Mouse (Mus musculus) neural tube, embryonic 11.5 days (tissue): ENCODE results near the gene Gm49387. TPM values are rescaled to one million over a fixed set of nuclear protein-coding genes. Genes with fewer than 3 reads are reported as not detected.

ENCODE experiments used
- ATAC-seq: fragments of 200-750 bp; cut with Nextera tagmentation; 2 replicates; pipeline ENCODE4 v1.8.0; 2017; ENCODE audit warnings: moderate number of reproducible peaks, mild to moderate bottlenecking, moderate TSS enrichment, moderate library complexity; ENCODE audit not compliant: insufficient read depth, low FRiP score, low TSS enrichment
- DNase-seq: peaks from one replicate; pipeline ENCODE4 v3.0.0-alpha.2; 2015; ENCODE audit warnings: low spot score
- H3K27ac ChIP-seq: fragments of 300-500 bp; sonication (generic); 2 replicates; pipeline ENCODE4 v1.5.1; 2014; ENCODE audit warnings: low read depth, mild to moderate bottlenecking, low read length
- H3K27me3 ChIP-seq: fragments of 300-500 bp; sonication (generic); 2 replicates; pipeline ENCODE4 v1.6.1; 2014; ENCODE audit warnings: mild to moderate bottlenecking, low read length, mixed read lengths; ENCODE audit not compliant: control insufficient read depth, insufficient read depth
- H3K36me3 ChIP-seq: fragments of 300-500 bp; sonication (generic); 2 replicates; pipeline ENCODE4 v1.6.1; 2014; ENCODE audit warnings: mild to moderate bottlenecking, low read length, moderate library complexity, mixed read lengths; ENCODE audit not compliant: control insufficient read depth, insufficient read depth
- H3K4me1 ChIP-seq: fragments of 300-500 bp; sonication (generic); 2 replicates; pipeline ENCODE4 v1.6.1; 2014; ENCODE audit warnings: low read length, mixed read lengths; ENCODE audit not compliant: control insufficient read depth, insufficient read depth
- H3K4me2 ChIP-seq: fragments of 300-500 bp; sonication (generic); 2 replicates; pipeline ENCODE4 v1.6.1; 2014; ENCODE audit warnings: low read depth, mild to moderate bottlenecking, moderate library complexity
- H3K4me3 ChIP-seq: fragments of 300-500 bp; sonication (generic); 2 replicates; pipeline ENCODE4 v1.5.1; 2014; ENCODE audit warnings: low read depth, low read length
- H3K9ac ChIP-seq: fragments of 300-500 bp; sonication (generic); 2 replicates; pipeline ENCODE4 v1.6.1; 2014; ENCODE audit warnings: mild to moderate bottlenecking, low read length
- H3K9me3 ChIP-seq: fragments of 300-500 bp; sonication (generic); 2 replicates; pipeline ENCODE4 v1.6.1; 2016; ENCODE audit warnings: low read length; ENCODE audit not compliant: control insufficient read depth
- WGBS: fragments of 180-500 bp; shearing (Covaris S2); extraction: QIAGEN DNeasy Blood & Tissue Kit; methylation state at CpG from one replicate; pipeline ENCODE4 v1.1.7; 2014; 5-methylcytosine and 5-hydroxymethylcytosine counted together
- polyA plus RNA-seq: library from polyadenylated mRNA; unstranded; fragments of >200 nt; fragmentation: Nextera tagmentation; extraction: Ambion mirVana; gene quantifications from 2 replicates; pipeline ENCODE4 v1.2.1, GENCODE M21; 2014

The Gm49387 gene
- polyA plus RNA-seq, 1 experiment from 2014 or later: not detected

DNA sequence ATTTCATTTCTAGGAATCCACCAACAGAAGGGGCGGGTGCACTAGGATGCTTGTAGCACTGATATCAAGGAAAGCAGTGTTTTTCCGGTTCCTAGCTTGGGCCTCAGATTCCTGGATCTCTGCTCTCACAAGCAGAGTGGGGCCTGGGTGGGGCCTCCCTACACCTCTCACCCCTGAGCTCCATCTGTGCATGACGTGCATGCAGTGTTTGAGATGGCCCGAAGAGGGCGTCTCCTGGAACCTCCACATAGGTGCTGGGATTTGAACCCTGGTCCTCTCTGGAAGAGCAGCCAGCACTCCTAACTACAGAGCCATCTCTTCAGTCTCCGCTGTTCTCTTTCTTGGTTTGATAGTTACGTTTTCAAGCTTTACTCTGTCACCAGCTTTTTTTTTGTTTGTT is 85.7 kb downstream of the Gm49387 start:
- no peaks in the 10 kb centered on the region for H3K4me1 ChIP-seq
- no peak overlapping the region for H3K4me3 ChIP-seq
- DNase-seq (no peak), ATAC-seq (no peak)
- H3K36me3 ChIP-seq: no peaks in the 10 kb centered on the region
- H3K9ac ChIP-seq: no peak overlapping the region
- H3K27me3 ChIP-seq: no peaks in the 10 kb centered on the region
- H3K27ac ChIP-seq: no peak overlapping the region
- WGBS: 86% methylated on average over 7 of the region's 7 CpGs
- no peak overlapping the region for H3K4me2 ChIP-seq
- no peaks in the 10 kb centered on the region for H3K9me3 ChIP-seq

DNA sequence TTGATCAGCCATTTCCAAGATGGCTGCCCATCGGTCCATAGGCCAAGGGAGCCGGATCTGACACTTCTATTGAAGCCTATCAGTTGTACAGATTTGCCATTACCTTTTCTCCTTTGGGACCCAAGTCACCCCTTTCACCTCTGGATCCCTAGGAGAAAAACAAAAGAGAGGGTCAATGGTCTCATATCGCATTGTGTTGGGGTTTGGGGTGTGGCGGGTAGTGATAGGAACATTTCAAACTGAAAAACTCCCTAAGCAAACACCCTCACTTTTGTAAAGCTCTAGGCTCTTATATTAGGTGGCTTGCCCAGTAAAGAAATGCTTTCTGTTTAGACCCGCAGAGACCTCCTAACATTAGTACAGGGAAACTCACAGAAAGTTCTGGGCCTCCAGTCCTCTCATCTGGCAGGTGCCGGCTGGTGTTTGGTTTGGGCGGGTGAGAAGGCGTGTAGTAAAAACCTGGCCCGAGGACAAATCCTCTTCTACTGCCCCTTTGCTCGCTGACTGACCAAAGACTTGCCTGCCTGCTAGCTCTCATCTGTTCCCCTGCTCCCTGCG is 96.7 kb downstream of the Gm49387 start:
- Histone ChIP-seq H3K27me3 (no peaks in the 10 kb centered on the region), H3K27ac (no peak overlapping the region), H3K4me3 (no peak overlapping the region), H3K9me3 (no peaks in the 10 kb centered on the region), H3K36me3 (no peaks in the 10 kb centered on the region), H3K4me1 (no peaks in the 10 kb centered on the region), H3K4me2 (no peak overlapping the region), H3K9ac (no peak overlapping the region)
- no peak for ATAC-seq
- WGBS: 80% methylated on average over 11 of the region's 11 CpGs
- no peak for DNase-seq

- WGBS: 74% methylated on average over 6 of the region's 6 CpGs
These were observed 103.4 kb downstream of the Gm49387 start for GRCm38 (mm10) chr14:31537298-31537697.

GRCm38 (mm10) chr14:31532656-31533055 is 108.0 kb downstream of the Gm49387 start:
- WGBS: 68% methylated on average over 3 of the region's 3 CpGs
- Histone ChIP-seq H3K36me3 (no peaks in the 10 kb centered on the region), H3K4me2 (no peak overlapping the region), H3K4me3 (no peak overlapping the region), H3K9ac (no peak overlapping the region), H3K4me1 (no peaks in the 10 kb centered on the region), H3K27me3 (no peaks in the 10 kb centered on the region), H3K27ac (no peak overlapping the region), H3K9me3 (no peaks in the 10 kb centered on the region)
- no peak for DNase-seq
- no peak for ATAC-seq

More at GRCm38 (mm10) chr14:31537298-31537697, 103.4 kb downstream of the Gm49387 start:
- Histone ChIP-seq H3K4me2 (no peak overlapping the region), H3K9me3 (no peaks in the 10 kb centered on the region), H3K36me3 (no peaks in the 10 kb centered on the region), H3K27me3 (no peaks in the 10 kb centered on the region), H3K4me3 (no peak overlapping the region), H3K9ac (no peak overlapping the region), H3K27ac (no peak overlapping the region), H3K4me1 (no peaks in the 10 kb centered on the region)
- DNase-seq: no peak
- ATAC-seq: no peak

- H3K9ac ChIP-seq: no peak overlapping the region
- no peak overlapping the region for H3K4me3 ChIP-seq
- DNase-seq (no peak), ATAC-seq (no peak)
- H3K4me2 ChIP-seq: no peak overlapping the region
- WGBS: 73% methylated on average over 12 of the region's 12 CpGs
- no peaks in the 10 kb centered on the region for H3K9me3 ChIP-seq
- H3K4me1 ChIP-seq: no peaks in the 10 kb centered on the region
- no peaks in the 10 kb centered on the region for H3K36me3 ChIP-seq
- H3K27ac ChIP-seq: no peak overlapping the region
- no peaks in the 10 kb centered on the region for H3K27me3 ChIP-seq
These were observed 109.1 kb downstream of the Gm49387 start for GRCm38 (mm10) chr14:31531506-31532148.

DNA sequence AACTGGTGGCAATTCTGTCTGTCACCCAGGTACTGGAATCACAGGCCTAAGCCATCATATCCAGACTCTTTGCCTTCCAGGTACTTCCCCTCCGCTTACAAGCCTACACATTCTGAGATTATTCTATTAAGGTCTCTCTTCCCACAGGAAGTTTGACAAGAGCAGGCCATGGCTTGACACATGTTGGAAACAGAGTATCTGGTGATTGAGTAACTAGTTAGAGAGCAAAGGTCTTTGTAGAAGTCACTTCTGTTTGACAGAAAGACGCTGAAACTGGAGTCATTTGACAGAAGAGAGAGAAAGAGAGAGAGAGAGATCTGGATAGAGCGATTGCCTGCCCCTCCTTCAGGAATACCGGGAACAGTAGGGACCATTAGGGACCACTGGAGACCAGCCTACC is 109.8 kb downstream of the Gm49387 start:
- Histone ChIP-seq H3K4me3 (no peak overlapping the region), H3K4me2 (no peak overlapping the region), H3K36me3 (no peaks in the 10 kb centered on the region), H3K27me3 (no peaks in the 10 kb centered on the region), H3K27ac (no peak overlapping the region), H3K9me3 (no peaks in the 10 kb centered on the region), H3K9ac (no peak overlapping the region), H3K4me1 (no peaks in the 10 kb centered on the region)
- 85% methylated on average over 4 of the region's 4 CpGs for WGBS
- no peak for DNase-seq
- ATAC-seq: no peak

DNA sequence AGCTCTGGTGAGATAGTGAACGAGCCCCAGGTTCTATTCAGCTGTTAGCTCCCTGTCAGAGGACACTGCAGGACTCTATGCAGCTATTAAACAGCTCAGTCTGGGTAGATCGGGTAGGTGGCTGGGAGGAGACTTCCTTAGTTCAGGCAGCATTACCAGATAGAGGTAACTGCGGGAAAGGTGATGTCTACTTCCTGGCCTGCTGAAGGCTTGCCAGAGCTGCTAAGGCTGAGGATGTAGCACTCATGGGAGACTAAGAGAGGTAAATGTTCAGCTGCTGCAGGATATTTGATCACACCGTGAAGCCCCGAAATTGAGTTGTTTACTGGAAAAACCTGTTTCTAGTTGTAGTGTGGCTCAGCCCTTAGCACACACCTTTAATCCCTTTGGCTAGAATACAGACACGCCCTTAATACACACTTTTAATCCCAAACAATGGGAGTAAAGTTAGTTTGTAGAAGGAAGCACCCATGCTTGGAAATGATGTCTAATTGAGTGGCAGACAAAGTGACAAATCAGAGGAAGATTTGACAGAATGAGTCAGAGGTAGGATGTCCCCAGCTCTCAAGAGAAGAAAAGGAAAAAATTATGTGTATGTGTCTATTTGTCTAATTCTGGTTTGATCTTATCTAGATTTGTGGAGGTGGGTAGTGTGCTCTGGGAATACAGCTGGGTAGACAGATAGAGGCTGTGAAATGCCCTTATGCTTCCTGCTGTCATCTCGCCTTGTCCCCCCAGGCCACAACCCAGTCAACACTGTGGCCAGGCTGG is 115.5 kb downstream of the Gm49387 start:
- H3K9ac ChIP-seq: no peak overlapping the region
- ATAC-seq: no peak

GRCm38 (mm10) chr14:31521318-31521717 is 119.4 kb downstream of the Gm49387 start:
- Histone ChIP-seq H3K9ac (no peak overlapping the region), H3K4me1 (no peaks in the 10 kb centered on the region), H3K27ac (no peak overlapping the region), H3K4me3 (no peak overlapping the region), H3K4me2 (no peak overlapping the region), H3K36me3 (no peaks in the 10 kb centered on the region), H3K9me3 (no peaks in the 10 kb centered on the region), H3K27me3 (no peaks in the 10 kb centered on the region)
- DNase-seq (no peak), ATAC-seq (no peak)
- 75% methylated on average over 2 of the region's 2 CpGs for WGBS

More for the DNA sequence above, 115.5 kb downstream of the Gm49387 start:
- Histone ChIP-seq H3K36me3 (no peaks in the 10 kb centered on the region), H3K27me3 (no peaks in the 10 kb centered on the region), H3K4me2 (no peak overlapping the region), H3K9me3 (no peaks in the 10 kb centered on the region), H3K4me1 (no peaks in the 10 kb centered on the region), H3K4me3 (no peak overlapping the region), H3K27ac (no peak overlapping the region)
- no peak for DNase-seq
- 81% methylated on average over 7 of the region's 7 CpGs for WGBS

GRCm38 (mm10) chr14:31519165-31519564 is 121.5 kb downstream of the Gm49387 start:
- 62% methylated on average over 3 of the region's 3 CpGs for WGBS
- DNase-seq (no peak), ATAC-seq (no peak)
- H3K27ac ChIP-seq: no peak overlapping the region
- H3K9me3 ChIP-seq: no peaks in the 10 kb centered on the region
- H3K36me3 ChIP-seq: no peaks in the 10 kb centered on the region
- H3K4me1 ChIP-seq: no peaks in the 10 kb centered on the region
- no peak overlapping the region for H3K4me2 ChIP-seq
- H3K9ac ChIP-seq: no peak overlapping the region
- no peaks in the 10 kb centered on the region for H3K27me3 ChIP-seq
- no peak overlapping the region for H3K4me3 ChIP-seq
